Mouse (Mus musculus) lung, embryonic 16.5 days (tissue): ENCODE measurements around the gene Nrsn2. TPM values are rescaled to one million over a fixed set of nuclear protein-coding genes. Genes with fewer than 3 reads are reported as not detected.
A peak's percentile ranks its signal among the peaks of the same experiment; 100 is the strongest.

ENCODE experiments used
- ATAC-seq: fragments of 200-750 bp; cut with Nextera tagmentation; 2 replicates; pipeline ENCODE4 v1.8.0; 2017; ENCODE audit warnings: low read depth, mild to moderate bottlenecking, moderate library complexity
- H3K27ac ChIP-seq: fragments of 300-500 bp; sonication (generic); 2 replicates; pipeline ENCODE4 v1.5.1; 2014; ENCODE audit warnings: mild to moderate bottlenecking, control low read depth, low read length
- H3K27me3 ChIP-seq: fragments of 300-500 bp; sonication (generic); 2 replicates; pipeline ENCODE4 v1.6.1; 2014; ENCODE audit warnings: low read depth, low read length, mixed read lengths; ENCODE audit not compliant: control insufficient read depth, insufficient read depth
- H3K36me3 ChIP-seq: fragments of 300-500 bp; sonication (generic); 2 replicates; pipeline ENCODE4 v1.6.1; 2014; ENCODE audit warnings: low read length; ENCODE audit not compliant: control insufficient read depth, insufficient read depth
- H3K4me1 ChIP-seq: fragments of 300-500 bp; sonication (generic); replicated peaks from 2 replicates; pipeline ENCODE4 v1.6.1; 2014; ENCODE audit warnings: low read length, mixed read lengths; ENCODE audit not compliant: control insufficient read depth, insufficient read depth
- H3K4me2 ChIP-seq: fragments of 300-500 bp; sonication (generic); 2 replicates; pipeline ENCODE4 v1.6.1; 2014; ENCODE audit warnings: low read depth, low read length, control low read depth
- H3K4me3 ChIP-seq: fragments of 300-500 bp; sonication (generic); 2 replicates; pipeline ENCODE4 v1.5.1; 2014; ENCODE audit warnings: mild to moderate bottlenecking, low read length, control low read depth
- H3K9ac ChIP-seq: fragments of 300-500 bp; sonication (generic); 2 replicates; pipeline ENCODE4 v1.6.1; 2014; ENCODE audit warnings: low read length, control low read depth
- H3K9me3 ChIP-seq: fragments of 300-500 bp; sonication (generic); 2 replicates; pipeline ENCODE4 v1.6.1; 2016; ENCODE audit warnings: low read length; ENCODE audit not compliant: control insufficient read depth
- WGBS: fragments of 180-500 bp; shearing (Covaris S2); extraction: QIAGEN DNeasy Blood & Tissue Kit; methylation state at CpG from one replicate; pipeline ENCODE4 v1.1.7; 2014; 5-methylcytosine and 5-hydroxymethylcytosine counted together
- polyA plus RNA-seq: library from polyadenylated mRNA; unstranded; fragments of >200 nt; fragmentation: Nextera tagmentation; extraction: Ambion mirVana; gene quantifications from 2 replicates; pipeline ENCODE4 v1.2.1, GENCODE M21; 2015

The Nrsn2 gene
- polyA plus RNA-seq, 1 experiment from 2014 or later = 0.40 TPM

- Histone ChIP-seq H3K36me3 (no peaks in the 10 kb centered on the region), H3K27ac (no peak overlapping the region), H3K9ac (no peak overlapping the region), H3K27me3 (peaks cover 2% of the 10 kb centered on the region; the same call in 1 of the 2 replicates), H3K4me3 (no peak overlapping the region), H3K4me1 (peaks cover 11% of the 10 kb centered on the region), H3K4me2 (no peak overlapping the region), H3K9me3 (no peaks in the 10 kb centered on the region)
- ATAC-seq = no peak
- WGBS = 73% methylated on average over 2 of the region's 2 CpGs
These were observed 28.7 kb downstream of the Nrsn2 start for GRCm38 (mm10) chr2:152347722-152348121.

- H3K4me1 ChIP-seq = peaks cover 11% of the 10 kb centered on the region
- no peak overlapping the region for H3K27ac ChIP-seq
- no peak overlapping the region for H3K4me3 ChIP-seq
- peaks cover 2% of the 10 kb centered on the region; the same call in 1 of the 2 replicates for H3K27me3 ChIP-seq
- no peak overlapping the region for H3K4me2 ChIP-seq
- H3K9ac ChIP-seq = no peak overlapping the region
- 29% methylated on average over 9 of the region's 9 CpGs for WGBS
- ATAC-seq = no peak
- no peaks in the 10 kb centered on the region for H3K9me3 ChIP-seq
- H3K36me3 ChIP-seq = no peaks in the 10 kb centered on the region
These were observed 29.5 kb downstream of the Nrsn2 start for GRCm38 (mm10) chr2:152346776-152347465.

GRCm38 (mm10) chr2:152345393-152345792 is 31.0 kb downstream of the Nrsn2 start:
- Histone ChIP-seq H3K9me3 (no peaks in the 10 kb centered on the region), H3K4me2 (no peak overlapping the region), H3K9ac (no peak overlapping the region), H3K4me1 (peaks cover 11% of the 10 kb centered on the region), H3K27ac (no peak overlapping the region), H3K4me3 (no peak overlapping the region), H3K36me3 (no peaks in the 10 kb centered on the region), H3K27me3 (peaks cover 2% of the 10 kb centered on the region; the same call in 1 of the 2 replicates)
- 61% methylated on average over 6 of the region's 6 CpGs for WGBS
- no peak for ATAC-seq

- Histone ChIP-seq H3K9ac (no peak overlapping the region), H3K4me3 (no peak overlapping the region), H3K27me3 (peaks cover 2% of the 10 kb centered on the region; the same call in 1 of the 2 replicates), H3K27ac (no peak overlapping the region), H3K9me3 (no peaks in the 10 kb centered on the region), H3K36me3 (no peaks in the 10 kb centered on the region), H3K4me2 (no peak overlapping the region), H3K4me1 (peaks cover 8% of the 10 kb centered on the region)
- 63% methylated on average over 5 of the region's 5 CpGs for WGBS
- ATAC-seq = no peak
These were observed 31.5 kb downstream of the Nrsn2 start for GRCm38 (mm10) chr2:152344909-152345308.

GRCm38 (mm10) chr2:152344361-152344760 is 32.1 kb downstream of the Nrsn2 start:
- Histone ChIP-seq H3K27me3 (peaks cover 2% of the 10 kb centered on the region; the same call in 1 of the 2 replicates), H3K36me3 (no peaks in the 10 kb centered on the region), H3K4me1 (peaks cover 6% of the 10 kb centered on the region), H3K4me2 (peak overlapping the region; percentile 94), H3K9ac (peak overlapping the region; percentile 68), H3K9me3 (no peaks in the 10 kb centered on the region), H3K27ac (no peak overlapping the region), H3K4me3 (peak overlapping the region; percentile 59)
- 9% methylated on average over 10 of the region's 10 CpGs for WGBS
- ATAC-seq = peak; percentile 4

GRCm38 (mm10) chr2:152343329-152344213 is 32.9 kb downstream of the Nrsn2 start, which contains the start of gene Trib3:
TSS of gene Trib3 (minus strand) at chr2:152344032.
- Histone ChIP-seq H3K9me3 (no peaks in the 10 kb centered on the region), H3K4me1 (peaks cover 6% of the 10 kb centered on the region), H3K4me2 (peak within 1 kb of the TSS; percentile 94), H3K9ac (peak within 1 kb of the TSS; percentile 68), H3K27ac (peak within 1 kb of the TSS; percentile 60), H3K27me3 (peaks cover 2% of the 10 kb centered on the region; the same call in 1 of the 2 replicates), H3K4me3 (peak within 1 kb of the TSS; percentile 59), H3K36me3 (no peaks in the 10 kb centered on the region)
- peak; percentile 91 for ATAC-seq
- under 1% methylated on average over 52 of the region's 52 CpGs for WGBS

- Histone ChIP-seq H3K27ac (no peak overlapping the region), H3K36me3 (no peaks in the 10 kb centered on the region), H3K4me1 (peaks cover 15% of the 10 kb centered on the region), H3K4me3 (no peak overlapping the region), H3K9ac (no peak overlapping the region), H3K9me3 (no peaks in the 10 kb centered on the region), H3K27me3 (peaks cover 2% of the 10 kb centered on the region; the same call in 1 of the 2 replicates), H3K4me2 (no peak overlapping the region)
- no peak for ATAC-seq
- WGBS = 84% methylated on average over 22 of the region's 22 CpGs
These were observed 36.7 kb downstream of the Nrsn2 start for GRCm38 (mm10) chr2:152339631-152340179.

- H3K27ac ChIP-seq = 0 out of 2 replicates have a peak overlapping the region, but pooled peaks have one; percentile 75
- no peak overlapping the region for H3K4me3 ChIP-seq
- WGBS = 77% methylated on average over 13 of the region's 13 CpGs
- no peak overlapping the region for H3K4me2 ChIP-seq
- no peaks in the 10 kb centered on the region for H3K9me3 ChIP-seq
- no peak overlapping the region for H3K9ac ChIP-seq
- peaks cover 2% of the 10 kb centered on the region; the same call in 1 of the 2 replicates for H3K27me3 ChIP-seq
- peaks cover 9% of the 10 kb centered on the region for H3K4me1 ChIP-seq
- H3K36me3 ChIP-seq = no peaks in the 10 kb centered on the region
- no peak for ATAC-seq
These were observed 38.1 kb downstream of the Nrsn2 start for GRCm38 (mm10) chr2:152338319-152338718.
